Mouse (Mus musculus) monocyte, adult 5-6 weeks (primary cell): ENCODE results near the gene Pde10a. TPM values are rescaled to one million over a fixed set of nuclear protein-coding genes. Genes with fewer than 3 reads are reported as not detected.

Experiments
- ATAC-seq: fragments of 153-309, 156-312 bp; replicated peaks from 2 replicates; pipeline ENCODE4 v1.8.0; 2017; ENCODE audit warnings: mild to moderate bottlenecking; ENCODE audit not compliant: low TSS enrichment, insufficient number of reproducible peaks, severe bottlenecking, poor library complexity, low FRiP score
- total RNA-seq: library from RNA; stranded (forward); fragments of 200-1000, 200-491, 200-594 nt; gene quantifications from 3 replicates; pipeline ENCODE4 v1.2.3, GENCODE M21; 2017

The Pde10a gene
- total RNA-seq, 1 experiment from 2014 or later: not detected

GRCm38 (mm10) chr17:8634476-8634875, 109.3 kb downstream of the Pde10a start:
- ATAC-seq: no peak

GRCm38 (mm10) chr17:8636231-8636630, 111.1 kb downstream of the Pde10a start:
- ATAC-seq: no peak

- no peak for ATAC-seq
These were observed 111.5 kb downstream of the Pde10a start for GRCm38 (mm10) chr17:8636691-8637090.

- no peak for ATAC-seq
These were observed 112.0 kb downstream of the Pde10a start for GRCm38 (mm10) chr17:8637181-8637580.

GRCm38 (mm10) chr17:8639703-8640380, 114.7 kb downstream of the Pde10a start:
- no peak for ATAC-seq

- ATAC-seq: no peak
These were observed 115.7 kb downstream of the Pde10a start for GRCm38 (mm10) chr17:8640741-8641480.

GRCm38 (mm10) chr17:8641491-8641890, 116.3 kb downstream of the Pde10a start:
- ATAC-seq: no peak

GRCm38 (mm10) chr17:8642356-8642755, 117.2 kb downstream of the Pde10a start:
- no peak for ATAC-seq

- ATAC-seq: no peak
These were observed 122.2 kb downstream of the Pde10a start for GRCm38 (mm10) chr17:8647372-8647871.

- ATAC-seq: no peak
These were observed 123.1 kb downstream of the Pde10a start for GRCm38 (mm10) chr17:8648310-8648709.

GRCm38 (mm10) chr17:8652681-8653262, 127.6 kb downstream of the Pde10a start:
- no peak for ATAC-seq

GRCm38 (mm10) chr17:8657661-8658060, 132.5 kb downstream of the Pde10a start:
- ATAC-seq: no peak

- no peak for ATAC-seq
These were observed 133.7 kb downstream of the Pde10a start for GRCm38 (mm10) chr17:8658751-8659454.

GRCm38 (mm10) chr17:8666912-8667311, 141.7 kb downstream of the Pde10a start:
- ATAC-seq: no peak

- ATAC-seq: no peak
These were observed 149.5 kb downstream of the Pde10a start for GRCm38 (mm10) chr17:8674651-8675050.

- no peak for ATAC-seq
These were observed 161.2 kb downstream of the Pde10a start for GRCm38 (mm10) chr17:8686356-8686755.

- ATAC-seq: no peak
These were observed 162.9 kb downstream of the Pde10a start for GRCm38 (mm10) chr17:8688096-8688495.

- ATAC-seq: no peak
These were observed 173.1 kb downstream of the Pde10a start for GRCm38 (mm10) chr17:8698265-8698664.

GRCm38 (mm10) chr17:8698793-8699192, 173.6 kb downstream of the Pde10a start:
- no peak for ATAC-seq
